ENCODE assay signal across 8 mouse cellular contexts in genomic region chr19:46878346-46878745, GRCm38 (mm10).
DNase-seq lines count a peak whose midpoint lies in the region; ATAC-seq and TF ChIP-seq lines count a peak whose summit lies in the region.

No protein-coding gene starts in this region.

- H3K27me3 ChIP-seq in liver, embryonic 14.5 days (ENCODE audit: control insufficient read depth, insufficient read depth, low read length): no peaks in the 10 kb centered on the region
- no peaks in the 10 kb centered on the region for H3K27me3 ChIP-seq in small intestine, adult 2 months (ENCODE audit: control insufficient read depth, insufficient read depth, low read length)

- H3K4me1 ChIP-seq in liver, embryonic 14.5 days (replicated peaks; ENCODE audit: control insufficient read depth in 2 of 2, insufficient read depth in 2 of 2, low read length in 1 of 2): 0 out of 4 replicates have a peak, but pooled peaks cover 0 to 2% of the 10 kb centered on the region in 2 experiments
- no peaks in the 10 kb centered on the region; the same call in 1 of the 2 replicates for H3K4me1 ChIP-seq in small intestine, adult 2 months (ENCODE audit: control insufficient read depth, insufficient read depth, insufficient read length, low read length)

- no peak overlapping the region for H3K4me3 ChIP-seq in liver, embryonic 14.5 days (ENCODE audit: insufficient read depth in 1 of 2, low read depth in 2 of 2, low read length in 2 of 2)
- H3K4me3 ChIP-seq in small intestine, adult 2 months (ENCODE audit: low read depth, low read length): no peak overlapping the region

- WGBS in liver, embryonic 14.5 days (ENCODE audit: insufficient replicate concordance): 52% methylated on average over 13 of the region's 13 CpGs
- WGBS in small intestine, adult 2 months: 30% methylated on average over 13 of the region's 13 CpGs

- peak; percentile 60 to 66 for DNase-seq in left cerebral cortex, adult 18-20 months (ENCODE audit: low spot score in 2 of 2)
- no peak for DNase-seq in left cerebral cortex, adult 11 months (ENCODE audit: low spot score)
- DNase-seq in MN1 (ENCODE audit: low spot score): peak; percentile 70
- peak; percentile 92 for DNase-seq in cerebellum, adult 9-11 months
- DNase-seq in induced T-regulatory cell, adult 2 months (ENCODE audit: low read depth): peak; percentile 76
- DNase-seq in liver, embryonic 14.5 days (ENCODE audit: low read depth in 3 of 3, low spot score in 3 of 3): no peak

- TF ChIP-seq CTCF in liver, embryonic 14.5 days (IDR thresholded peaks at IDR 0.05; ENCODE audit: low read depth): peak; percentile 72
- peak; percentile 47; the same call in 1 of the 2 replicates for TF ChIP-seq CTCF in small intestine, adult 2 months (IDR thresholded peaks at IDR 0.05; ENCODE audit: extremely low read depth, insufficient read length, insufficient replicate concordance, low read depth, low read length)

- TF ChIP-seq POLR2A in small intestine, adult 2 months (IDR thresholded peaks at IDR 0.05; ENCODE audit: low read depth, low read length): no peak

- H3K27ac ChIP-seq in liver, embryonic 14.5 days: no peak overlapping the region
- H3K27ac ChIP-seq in small intestine, adult 2 months (ENCODE audit: insufficient read depth, low read depth, low read length): no peak overlapping the region

- H3K9me3 ChIP-seq in liver, embryonic 14.5 days (ENCODE audit: control insufficient read depth, low read length): no peaks in the 10 kb centered on the region

- no peak for ATAC-seq in liver, embryonic 14.5 days (ENCODE audit: insufficient read depth)
- ATAC-seq in monocyte, adult 5-6 weeks (replicated peaks; ENCODE audit: insufficient number of reproducible peaks, low FRiP score, low TSS enrichment, poor library complexity, severe bottlenecking): no peak

- TF ChIP-seq EP300 in liver, embryonic 14.5 days (IDR thresholded peaks at IDR 0.05; ENCODE audit: low read depth): no peak

- H3K4me2 ChIP-seq in liver, embryonic 14.5 days (ENCODE audit: low read depth): no peak overlapping the region

- H3K36me3 ChIP-seq in liver, embryonic 14.5 days (replicated peaks; ENCODE audit: control insufficient read depth, insufficient read depth, low read depth): no peaks in the 10 kb centered on the region; the same call in 1 of the 2 replicates
- no peaks in the 10 kb centered on the region for H3K36me3 ChIP-seq in small intestine, adult 2 months (ENCODE audit: control insufficient read depth, insufficient read depth, low read length)

- H3K9ac ChIP-seq in liver, embryonic 14.5 days (replicated peaks): no peak overlapping the region

Comparison
In these comparisons a context has a peak if more than half of its experiments do, and no peak if none do; other contexts are left out.
1. DNase-seq: peak in left cerebral cortex, adult 18-20 months (2 of 2), MN1 (single experiment), cerebellum, adult 9-11 months (single experiment) and induced T-regulatory cell, adult 2 months (single experiment); none in left cerebral cortex, adult 11 months (single experiment) and liver, embryonic 14.5 days (0 of 3).